Mouse (Mus musculus) cortical plate, adult 2 months (tissue): ENCODE results near the gene Olfr148. TPM values are rescaled to one million over a fixed set of nuclear protein-coding genes. Genes with fewer than 3 reads are reported as not detected.

Experiments used
- H3K27ac ChIP-seq: fragments of 200-500 bp; 2 replicates; pipeline ENCODE4 v1.5.1; 2012; ENCODE audit warnings: low read length, control low read depth, inconsistent platforms; ENCODE audit not compliant: insufficient read depth
- H3K4me1 ChIP-seq: fragments of 200-500 bp; 2 replicates; pipeline ENCODE4 v1.6.1; 2011; ENCODE audit warnings: low read length; ENCODE audit not compliant: control insufficient read depth, insufficient read depth
- H3K4me3 ChIP-seq: fragments of 200-500 bp; 2 replicates; pipeline ENCODE4 v1.5.1; 2011; ENCODE audit warnings: mild to moderate bottlenecking, low read length, control low read depth; ENCODE audit not compliant: insufficient read depth
- CTCF ChIP-seq: fragments of 200-500 bp; IDR thresholded peaks from 2 replicates; pipeline ENCODE4 v1.5.1; 2011; ENCODE audit warnings: mild to moderate bottlenecking, control low read depth, low read length; ENCODE audit not compliant: insufficient read depth; ENCODE audit errors: extremely low read depth
- POLR2A ChIP-seq: fragments of 200-500 bp; IDR thresholded peaks from 2 replicates; pipeline ENCODE4 v1.6.1; 2011; ENCODE audit warnings: mild to moderate bottlenecking, low read length, control low read depth; ENCODE audit not compliant: insufficient read depth; ENCODE audit errors: extremely low read depth
- polyA plus RNA-seq: library from polyadenylated mRNA; depleted of rRNA; stranded (reverse); fragments of >200 nt; gene quantifications from 2 replicates; pipeline ENCODE4 v1.2.3, GENCODE M21; 2012; rRNA removed

The Olfr148 gene
- not detected in 2 replicates for polyA plus RNA-seq

DNA sequence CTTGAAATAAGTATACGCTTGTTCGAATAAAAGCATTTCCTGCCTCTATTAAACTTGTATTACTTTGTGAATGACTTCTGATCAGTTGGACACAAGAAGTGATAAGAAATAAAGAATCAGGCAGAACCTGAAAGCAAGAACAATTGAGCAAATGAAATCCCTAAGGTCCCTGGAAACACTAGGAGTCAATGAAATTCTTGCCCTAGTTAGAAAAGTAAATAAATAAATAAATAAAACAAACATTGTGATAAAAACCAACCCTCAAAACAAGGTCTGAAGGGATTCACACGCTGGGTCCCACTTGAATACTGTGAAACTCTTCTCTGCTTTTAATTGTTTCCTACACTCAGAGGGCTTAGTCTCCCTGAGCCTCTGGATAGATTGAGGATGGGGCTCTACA is at the start of gene Olfr148:
Olfr148 (plus strand) TSS at position 301 of the 400 bp plus-strand sequence.
- TF ChIP-seq CTCF (no peak), POLR2A (no peak)

DNA sequence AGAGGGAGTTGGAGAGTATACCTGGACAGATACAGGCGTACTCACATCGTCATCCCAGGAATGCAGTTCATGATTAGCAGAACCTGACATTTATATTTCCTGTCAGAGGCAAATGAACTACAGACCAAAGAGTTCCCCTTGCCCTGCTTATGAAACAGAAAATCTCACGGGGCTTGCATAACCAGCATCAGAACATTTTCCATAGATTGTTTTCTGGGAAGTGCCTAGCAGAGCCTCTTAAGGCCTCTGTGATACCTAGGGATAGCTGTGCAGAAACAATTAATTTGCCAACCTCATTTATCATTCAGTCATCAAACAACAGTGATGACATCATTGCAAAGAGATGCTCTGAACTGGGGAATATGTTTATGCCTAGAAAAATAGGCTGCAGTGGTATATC is 35.0 kb upstream of the Olfr148 start, which contains the start of gene Olfr959:
Olfr959 (minus strand) TSS at position 101 of the 400 bp plus-strand sequence.
- H3K4me3 ChIP-seq, result no peak within 1 kb of the TSS
- H3K4me1 ChIP-seq, result no peaks in the 10 kb centered on the region
- TF ChIP-seq CTCF, result no peak
- TF ChIP-seq POLR2A, result no peak
- no peak within 1 kb of the TSS for H3K27ac ChIP-seq

More for the DNA sequence above, at the start of gene Olfr148:
- no peak within 1 kb of the TSS for H3K27ac ChIP-seq
- no peaks in the 10 kb centered on the region for H3K4me1 ChIP-seq
- H3K4me3 ChIP-seq, result no peak within 1 kb of the TSS

DNA sequence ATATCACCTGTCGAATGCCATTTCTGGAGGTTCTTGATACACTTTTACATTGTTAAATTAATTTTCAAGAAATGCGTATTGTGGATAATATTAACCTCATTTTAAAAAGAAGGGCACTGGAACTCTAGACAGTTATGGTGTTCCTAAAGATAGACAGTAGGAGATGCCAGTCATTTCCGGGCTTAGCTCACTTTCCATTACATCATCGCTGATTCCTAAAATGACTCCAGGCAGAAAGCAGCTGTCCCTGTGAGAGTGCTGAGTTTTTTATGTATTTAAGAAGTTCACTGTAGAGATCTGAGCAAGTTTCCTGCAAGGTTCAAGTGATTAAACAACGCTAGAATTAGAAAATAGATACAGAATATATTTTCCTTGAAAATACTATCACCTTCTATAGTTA is 33.4 kb upstream of the Olfr148 start:
- Histone ChIP-seq H3K4me3 (no peak overlapping the region), H3K27ac (no peak overlapping the region), H3K4me1 (no peaks in the 10 kb centered on the region)
- TF ChIP-seq POLR2A, result no peak
- no peak for TF ChIP-seq CTCF

- Histone ChIP-seq H3K4me1 (peaks cover 2% of the 10 kb centered on the region; the same call in 1 of the 2 replicates), H3K27ac (no peak overlapping the region), H3K4me3 (peak overlapping the region; percentile 36)
- no peak for TF ChIP-seq CTCF
These were observed 7.7 kb upstream of the Olfr148 start for GRCm38 (mm10) chr9:39602536-39603332.

DNA sequence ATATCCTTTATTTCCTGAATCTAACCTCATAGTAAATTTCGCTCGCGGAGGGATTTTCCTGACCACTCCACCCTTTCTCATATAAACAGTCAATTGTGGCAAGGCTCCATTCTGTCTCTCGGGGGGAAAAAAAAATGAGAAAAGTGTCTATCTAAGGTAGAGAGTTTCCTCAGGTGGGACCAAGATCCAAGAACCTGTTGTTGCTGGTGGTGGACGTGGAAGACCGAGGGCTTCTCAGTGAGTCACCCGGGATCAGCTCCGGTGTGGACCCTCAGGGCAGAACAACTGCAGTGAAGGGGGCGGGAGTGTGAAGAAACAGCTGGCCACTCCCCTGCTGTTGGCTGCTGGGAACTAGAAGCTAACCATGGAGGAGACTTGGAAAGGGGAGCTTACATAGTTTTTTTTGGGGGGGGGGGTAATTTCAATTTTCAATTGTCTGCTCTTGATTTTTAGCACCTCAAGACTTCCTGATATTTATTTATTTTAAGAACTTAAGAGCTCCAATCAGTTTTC is 7.1 kb upstream of the Olfr148 start:
- peaks cover 2% of the 10 kb centered on the region; the same call in 1 of the 2 replicates for H3K4me1 ChIP-seq
- no peak overlapping the region for H3K27ac ChIP-seq
- TF ChIP-seq CTCF (no peak), POLR2A (no peak)
- peak overlapping the region; percentile 36 for H3K4me3 ChIP-seq

GRCm38 (mm10) chr9:39603999-39604453 is 6.4 kb upstream of the Olfr148 start, which contains the start of gene AW551984:
TSS of gene AW551984 (minus strand) at chr9:39604403.
- TF ChIP-seq POLR2A, result no peak
- no peak for TF ChIP-seq CTCF
- Histone ChIP-seq H3K27ac (no peak within 1 kb of the TSS), H3K4me1 (peaks cover 2% of the 10 kb centered on the region; the same call in 1 of the 2 replicates), H3K4me3 (peak within 1 kb of the TSS; percentile 36)

DNA sequence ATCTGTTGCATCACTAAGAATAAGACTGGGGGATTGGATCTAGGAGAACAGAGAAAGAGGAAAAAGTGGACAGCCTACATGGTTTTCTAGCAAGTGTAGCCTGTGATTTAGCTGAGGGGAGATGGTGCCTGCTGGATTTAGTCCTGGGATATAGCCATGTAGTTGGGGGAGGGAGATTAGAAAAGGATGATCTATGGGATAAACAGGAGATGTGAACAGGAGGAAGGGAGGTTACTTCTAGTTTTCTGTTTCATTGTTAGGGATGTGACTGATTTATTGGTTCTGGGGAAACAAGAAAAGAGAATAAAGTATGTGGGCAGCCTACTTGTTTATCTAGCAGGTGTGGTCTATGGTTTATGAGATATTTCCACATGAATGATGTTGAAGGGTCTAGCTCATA is 2.0 kb upstream of the Olfr148 start:
- Histone ChIP-seq H3K4me3 (no peak overlapping the region), H3K4me1 (no peaks in the 10 kb centered on the region), H3K27ac (no peak overlapping the region)
- TF ChIP-seq CTCF (no peak), POLR2A (no peak)

GRCm38 (mm10) chr9:39611953-39612352 is 1.5 kb downstream of the Olfr148 start:
- Histone ChIP-seq H3K4me1 (no peaks in the 10 kb centered on the region), H3K4me3 (no peak overlapping the region)
- TF ChIP-seq CTCF (peak; percentile 55), POLR2A (no peak)

GRCm38 (mm10) chr9:39621073-39621472 is 10.6 kb downstream of the Olfr148 start, which contains the start of gene Olfr960:
TSS of gene Olfr960 (plus strand) at chr9:39621373.
- H3K27ac ChIP-seq, result no peak within 1 kb of the TSS
- H3K4me1 ChIP-seq, result no peaks in the 10 kb centered on the region
- no peak within 1 kb of the TSS for H3K4me3 ChIP-seq
- no peak for TF ChIP-seq POLR2A
- no peak for TF ChIP-seq CTCF

More at GRCm38 (mm10) chr9:39611953-39612352, 1.5 kb downstream of the Olfr148 start:
- no peak overlapping the region for H3K27ac ChIP-seq

GRCm38 (mm10) chr9:39623783-39624182 is 13.3 kb downstream of the Olfr148 start:
- TF ChIP-seq POLR2A (no peak), CTCF (no peak)
- Histone ChIP-seq H3K4me3 (no peak overlapping the region), H3K27ac (no peak overlapping the region)

More at GRCm38 (mm10) chr9:39623783-39624182, 13.3 kb downstream of the Olfr148 start:
- H3K4me1 ChIP-seq, result no peaks in the 10 kb centered on the region
